Mouse (Mus musculus): Measurements from ENCODE around the gene Rps6kb1. TPM values are rescaled to one million over a fixed set of nuclear protein-coding genes. Genes with fewer than 3 reads are reported as not detected.

The Rps6kb1 gene
- polyA plus RNA-seq, 1 experiment, result 9.8 TPM

- peaks cover 48% of the 10 kb centered on the region for H3K79me2 ChIP-seq (ENCODE audit: control insufficient read depth, insufficient read depth)
- H3K36me3 ChIP-seq (ENCODE audit: control insufficient read depth, insufficient read depth), result peaks cover 35% of the 10 kb centered on the region
- peak overlapping the region; percentile 98 for H3K4me3 ChIP-seq (ENCODE audit: insufficient read depth, poor library complexity, severe bottlenecking)
- H3K27me3 ChIP-seq (ENCODE audit: control insufficient read depth, insufficient read depth, insufficient read length), result no peaks in the 10 kb centered on the region
- TF ChIP-seq USF1 (IDR thresholded peaks at IDR 0.05; ENCODE audit: low read depth) (no peak), MYOD1 (IDR thresholded peaks at IDR 0.05; ENCODE audit: control insufficient read depth, insufficient read length, low read depth) (no peak), MAX (IDR thresholded peaks at IDR 0.05) (peak; percentile 27)
- peak overlapping the region; percentile 68 for H3ac ChIP-seq (ENCODE audit: control insufficient read depth, insufficient read length, low read depth)
- H3K79me3 ChIP-seq (ENCODE audit: low read depth), result peaks cover 39% of the 10 kb centered on the region
Observed at GRCm38 (mm10) chr11:86582543-86583260, 38.1 kb upstream of the Rps6kb1 start.

- Histone ChIP-seq H3K36me3 (ENCODE audit: control insufficient read depth, insufficient read depth) (peaks cover 35% of the 10 kb centered on the region), H3K4me3 (ENCODE audit: insufficient read depth, poor library complexity, severe bottlenecking) (peak overlapping the region; percentile 98)
Observed at GRCm38 (mm10) chr11:86581943-86582542, 37.4 kb upstream of the Rps6kb1 start.

DNA sequence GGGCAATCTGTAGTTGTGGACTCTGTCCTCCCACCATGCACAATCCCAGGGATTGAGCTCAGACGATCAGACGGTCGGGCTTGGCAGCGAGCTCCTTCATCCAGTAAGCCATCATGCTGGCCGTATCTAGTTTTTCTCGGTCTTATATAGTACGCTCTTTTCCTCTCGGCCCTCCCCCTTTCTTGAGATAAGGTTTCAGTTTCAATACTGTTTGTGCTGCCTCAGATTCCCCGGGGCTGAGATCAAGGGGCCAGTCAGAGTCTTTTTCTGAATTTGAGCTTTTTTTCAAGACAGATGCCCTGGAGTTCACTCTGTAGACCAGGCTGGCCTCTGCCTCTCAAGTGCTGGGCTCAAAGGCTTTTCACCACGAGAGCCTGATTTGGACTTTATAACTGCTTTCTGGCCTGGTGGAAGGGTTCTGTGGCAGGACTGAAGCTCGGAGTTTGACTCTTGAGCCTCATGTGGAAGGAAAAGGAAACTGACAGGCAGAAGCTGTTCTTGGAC lies 36.7 kb upstream of the Rps6kb1 start:
- Histone ChIP-seq H3ac (ENCODE audit: control insufficient read depth, insufficient read length, low read depth) (peak overlapping the region; percentile 50), H3K4me3 (ENCODE audit: insufficient read depth, poor library complexity, severe bottlenecking) (no peak overlapping the region), H3K27me3 (ENCODE audit: control insufficient read depth, insufficient read depth, insufficient read length) (no peaks in the 10 kb centered on the region), H3K79me2 (ENCODE audit: control insufficient read depth, insufficient read depth) (peaks cover 45% of the 10 kb centered on the region), H3K79me3 (ENCODE audit: low read depth) (peaks cover 38% of the 10 kb centered on the region), H3K36me3 (ENCODE audit: control insufficient read depth, insufficient read depth) (peaks cover 35% of the 10 kb centered on the region)
- no peak for TF ChIP-seq FOSL1 (IDR thresholded peaks at IDR 0.05; ENCODE audit: insufficient read depth, low read length, poor library complexity, severe bottlenecking)
- no peak for TF ChIP-seq USF1 (IDR thresholded peaks at IDR 0.05; ENCODE audit: low read depth)

More at GRCm38 (mm10) chr11:86581943-86582542, 37.4 kb upstream of the Rps6kb1 start:
- TF ChIP-seq MYOD1 (IDR thresholded peaks at IDR 0.05; ENCODE audit: control insufficient read depth, insufficient read length, low read depth) (no peak), FOSL1 (IDR thresholded peaks at IDR 0.05; ENCODE audit: insufficient read depth, low read length, poor library complexity, severe bottlenecking) (no peak), USF1 (IDR thresholded peaks at IDR 0.05; ENCODE audit: low read depth) (peak; percentile 43), MYOG (IDR thresholded peaks at IDR 0.05; ENCODE audit: control insufficient read depth, extremely low read depth, insufficient read length) (no peak), MAX (IDR thresholded peaks at IDR 0.05) (peak; percentile 16), CEBPB (IDR thresholded peaks at IDR 0.05; ENCODE audit: low read depth) (no peak), CTCF (IDR thresholded peaks at IDR 0.05; ENCODE audit: control insufficient read depth, insufficient read depth, insufficient read length) (no peak)
- Histone ChIP-seq H3ac (ENCODE audit: control insufficient read depth, insufficient read length, low read depth) (peak overlapping the region; percentile 68), H3K27me3 (ENCODE audit: control insufficient read depth, insufficient read depth, insufficient read length) (no peaks in the 10 kb centered on the region), H3K79me3 (ENCODE audit: low read depth) (peaks cover 39% of the 10 kb centered on the region), H3K79me2 (ENCODE audit: control insufficient read depth, insufficient read depth) (peaks cover 47% of the 10 kb centered on the region)

DNA sequence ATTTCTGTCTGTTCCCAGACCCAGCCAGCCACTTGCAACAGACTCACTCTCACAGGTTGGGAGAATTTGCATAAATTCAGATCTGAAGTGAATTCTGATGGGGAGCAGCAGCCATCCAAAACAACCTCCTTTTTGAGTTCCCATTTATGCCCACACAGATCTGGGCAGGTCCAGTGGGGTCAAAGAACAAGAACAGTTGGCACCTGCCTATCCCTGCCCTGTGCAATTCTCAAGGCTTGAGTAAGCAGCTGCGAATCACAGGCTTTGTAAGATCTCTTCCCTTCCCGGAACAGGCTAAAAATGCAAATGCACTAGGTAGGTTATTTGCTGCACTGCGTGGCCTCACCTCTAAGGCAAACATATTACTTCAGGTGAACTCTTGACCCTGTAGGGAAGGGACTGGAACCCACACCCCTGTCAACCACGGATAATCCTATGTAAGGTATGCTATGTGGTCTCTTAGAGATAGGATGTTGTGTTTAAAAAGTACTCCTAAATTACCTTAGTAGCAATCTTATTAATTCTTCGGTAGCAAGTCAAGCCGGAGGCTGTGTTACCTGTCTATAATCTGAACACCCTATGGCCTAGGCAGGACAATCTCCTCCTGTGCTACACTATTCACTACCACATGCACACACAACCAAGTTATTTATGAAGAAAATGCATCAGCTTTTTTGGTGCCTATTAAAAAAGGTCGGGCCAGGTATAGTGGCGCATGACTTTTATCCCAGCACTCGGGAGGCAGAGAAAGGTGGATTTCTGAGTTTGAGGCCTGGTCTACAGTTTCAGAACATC lies 35.9 kb upstream of the Rps6kb1 start:
- Histone ChIP-seq H3K79me2 (ENCODE audit: control insufficient read depth, insufficient read depth) (peaks cover 37% of the 10 kb centered on the region), H3ac (ENCODE audit: control insufficient read depth, insufficient read length, low read depth) (no peak overlapping the region), H3K27me3 (ENCODE audit: control insufficient read depth, insufficient read depth, insufficient read length) (no peaks in the 10 kb centered on the region), H3K36me3 (ENCODE audit: control insufficient read depth, insufficient read depth) (peaks cover 29% of the 10 kb centered on the region), H3K4me3 (ENCODE audit: insufficient read depth, poor library complexity, severe bottlenecking) (no peak overlapping the region), H3K79me3 (ENCODE audit: low read depth) (peaks cover 31% of the 10 kb centered on the region)
- peak; percentile 50 for TF ChIP-seq MYOD1 (IDR thresholded peaks at IDR 0.05; ENCODE audit: control insufficient read depth, insufficient read length, low read depth)
- TF ChIP-seq MYOG (IDR thresholded peaks at IDR 0.05; ENCODE audit: control insufficient read depth, extremely low read depth, insufficient read length), result no peak
- no peak for TF ChIP-seq CEBPB (IDR thresholded peaks at IDR 0.05; ENCODE audit: low read depth)
- TF ChIP-seq FOSL1 (IDR thresholded peaks at IDR 0.05; ENCODE audit: insufficient read depth, low read length, poor library complexity, severe bottlenecking), result no peak
- no peak for TF ChIP-seq MAX (IDR thresholded peaks at IDR 0.05)
- TF ChIP-seq USF1 (IDR thresholded peaks at IDR 0.05; ENCODE audit: low read depth), result no peak
- no peak for TF ChIP-seq CTCF (IDR thresholded peaks at IDR 0.05; ENCODE audit: control insufficient read depth, insufficient read depth, insufficient read length)

GRCm38 (mm10) chr11:86579731-86580318 lies 35.2 kb upstream of the Rps6kb1 start:
- H3K79me2 ChIP-seq (ENCODE audit: control insufficient read depth, insufficient read depth), result peaks cover 30% of the 10 kb centered on the region
- peaks cover 22% of the 10 kb centered on the region for H3K36me3 ChIP-seq (ENCODE audit: control insufficient read depth, insufficient read depth)
- H3ac ChIP-seq (ENCODE audit: control insufficient read depth, insufficient read length, low read depth), result no peak overlapping the region
- peak; percentile 39 for TF ChIP-seq CEBPB (IDR thresholded peaks at IDR 0.05; ENCODE audit: low read depth)
- TF ChIP-seq MAX (IDR thresholded peaks at IDR 0.05), result peak; percentile 19
- no peak for TF ChIP-seq CTCF (IDR thresholded peaks at IDR 0.05; ENCODE audit: control insufficient read depth, insufficient read depth, insufficient read length)
- TF ChIP-seq FOSL1 (IDR thresholded peaks at IDR 0.05; ENCODE audit: insufficient read depth, low read length, poor library complexity, severe bottlenecking), result no peak
- TF ChIP-seq MYOG (IDR thresholded peaks at IDR 0.05; ENCODE audit: control insufficient read depth, extremely low read depth, insufficient read length), result no peak
- no peak for TF ChIP-seq MYOD1 (IDR thresholded peaks at IDR 0.05; ENCODE audit: control insufficient read depth, insufficient read length, low read depth)
- TF ChIP-seq USF1 (IDR thresholded peaks at IDR 0.05; ENCODE audit: low read depth), result no peak
- no peak overlapping the region for H3K4me3 ChIP-seq (ENCODE audit: insufficient read depth, poor library complexity, severe bottlenecking)
- H3K27me3 ChIP-seq (ENCODE audit: control insufficient read depth, insufficient read depth, insufficient read length), result no peaks in the 10 kb centered on the region
- peaks cover 24% of the 10 kb centered on the region for H3K79me3 ChIP-seq (ENCODE audit: low read depth)
